Mouse (Mus musculus) gastrocnemius, postnatal 14 days (tissue): Measurements from ENCODE around the gene Sesn1. TPM values are rescaled to one million over a fixed set of nuclear protein-coding genes. Genes with fewer than 3 reads are reported as not detected.
"Not testable (repeated sequence)": the region's sequence is repeated elsewhere in the genome, so short reads cannot be mapped to it uniquely, and the experiment has no call there.

Source experiments
- DNase-seq: peaks from one replicate; pipeline ENCODE4 v3.0.0; 2021; ENCODE audit warnings: mixed read lengths
- intact Hi-C: fragments of 180-260 bp; cut with DNase I; formaldehyde crosslinking; loops from one replicate; pipeline ENCODE4 v1.15.1; 2025; ENCODE audit warnings: low total_unique reads
- total RNA-seq, 2 experiments: library from RNA; stranded (reverse); gene quantifications; 2 replicates each; pipeline ENCODE4 v1.2.3; 2021

Sesn1 gene
- total RNA-seq, 2 experiments from 2014 or later = 22.9 to 35.2 TPM

DNA sequence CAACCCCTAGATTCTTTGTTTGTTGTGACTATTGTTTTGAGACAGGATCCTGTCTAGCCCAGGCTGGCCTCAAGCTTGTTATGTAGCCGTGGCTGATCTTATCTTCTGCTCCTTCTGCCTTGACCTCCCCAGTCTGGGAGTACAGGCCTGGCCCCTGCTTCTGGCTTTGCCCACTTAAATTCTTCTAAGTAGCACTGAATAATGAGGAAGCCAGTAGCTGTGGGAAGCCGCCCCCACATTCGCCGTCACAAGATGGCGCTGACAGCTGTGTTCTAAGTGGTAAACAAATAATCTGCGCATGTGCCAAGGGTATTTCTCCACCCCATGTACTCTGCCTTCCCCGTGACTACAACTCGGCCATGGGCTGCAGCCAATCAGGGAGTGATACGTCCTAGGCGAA lies 142.6 kb downstream of the Sesn1 start:
- intact Hi-C loops, DNase-seq: not testable (repeated sequence)

DNA sequence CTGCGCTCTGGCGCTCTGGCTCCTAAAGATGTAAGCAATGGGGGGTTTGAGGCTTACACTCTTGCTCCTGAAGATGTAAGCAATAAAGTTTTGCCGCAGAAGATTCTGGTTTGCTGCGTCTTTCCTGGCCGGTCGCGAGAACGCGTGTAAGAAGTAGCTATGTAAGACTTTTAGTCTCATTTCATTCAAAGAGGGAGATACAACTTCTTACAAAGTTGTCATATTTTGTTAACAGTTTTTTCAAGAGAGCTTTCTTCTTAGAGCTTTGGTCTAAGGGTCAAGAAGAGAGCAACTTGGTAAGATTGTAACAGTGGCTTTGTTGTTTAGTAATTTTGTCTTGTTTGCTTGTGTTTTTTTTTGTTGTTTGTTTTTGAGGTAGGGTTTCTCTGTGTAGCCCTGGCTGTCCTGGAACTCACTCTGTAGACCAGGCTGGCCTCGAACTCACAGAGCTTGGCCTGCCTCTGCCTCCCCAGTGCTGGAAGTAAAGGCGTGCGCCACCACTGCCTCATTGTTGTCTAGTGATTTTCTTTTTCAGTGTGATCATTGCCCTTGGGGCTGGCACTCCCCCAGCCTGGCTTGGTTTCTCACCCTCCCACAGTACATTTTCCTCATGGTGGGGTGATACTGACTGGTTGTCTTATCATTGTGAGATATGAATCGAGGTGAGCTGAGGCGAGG lies 143.3 kb downstream of the Sesn1 start:
- intact Hi-C loops = no loop called here
- no peak for DNase-seq

DNA sequence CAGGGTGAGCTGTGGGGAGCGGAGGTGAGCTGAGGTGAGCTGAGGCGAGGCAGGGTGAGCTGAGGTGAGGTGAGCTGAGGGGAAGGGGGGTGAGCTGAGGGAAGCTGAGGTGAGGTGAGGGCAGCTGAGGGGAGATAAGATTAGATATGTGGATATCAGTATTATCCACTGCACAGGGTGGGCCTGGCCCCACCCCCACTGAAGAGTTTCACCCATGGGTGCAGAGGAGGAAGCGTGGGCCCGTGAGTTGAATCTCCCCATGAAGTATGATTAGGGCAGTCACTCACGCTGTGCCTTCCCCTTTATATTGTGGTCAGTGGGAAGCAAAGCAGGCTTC lies 143.8 kb downstream of the Sesn1 start:
- no peak for DNase-seq
- intact Hi-C loops = no loop called here

DNA sequence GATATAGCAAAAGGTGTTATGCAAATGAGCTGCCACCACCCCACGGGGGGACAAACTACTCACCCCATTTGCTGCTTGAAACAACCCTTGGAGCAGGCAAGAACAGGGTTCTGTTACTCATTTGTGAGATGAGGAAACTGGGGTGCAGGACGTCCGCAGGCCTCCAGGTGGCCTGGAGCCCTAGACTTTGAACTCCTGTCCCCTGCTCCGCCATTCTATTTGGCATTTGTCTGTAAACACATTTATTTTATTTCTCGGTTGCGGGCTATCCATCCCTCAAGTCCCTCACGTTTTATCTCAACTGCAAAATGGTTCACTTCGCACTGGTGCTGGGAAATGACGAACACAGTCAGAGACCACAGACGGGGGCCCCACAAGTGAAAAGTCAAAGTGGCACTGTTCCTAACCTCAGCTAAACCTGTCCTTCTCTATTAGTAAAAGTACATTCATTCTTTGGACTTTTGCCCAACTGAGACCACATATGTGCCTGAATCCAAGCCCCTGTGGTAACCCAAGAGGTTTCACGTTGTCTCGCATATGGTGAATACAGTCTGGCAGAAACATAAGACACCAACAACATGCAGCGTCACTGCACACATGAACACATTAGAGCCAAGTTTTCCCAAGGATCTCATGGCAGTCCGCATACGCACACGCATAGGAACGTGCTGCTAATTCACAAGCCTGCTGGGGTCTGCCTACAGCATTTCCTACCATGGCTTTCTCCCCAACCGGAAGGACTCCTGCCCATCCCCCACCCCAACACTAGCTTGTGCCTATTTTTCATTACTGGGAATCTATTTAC lies 147.9 kb downstream of the Sesn1 start:
- DNase-seq = no peak
- intact Hi-C loops = no loop called here

Other genes with a start within 250 kb of the Sesn1 start
- gene Ccdc162, start 93.3 kb upstream of the Sesn1 start, total RNA-seq = under 1 TPM; 0.64 to 0.66 TPM
- 1 to 10 TPM; 2.7 TPM for gene Cep57l1, start 64 bp upstream of the Sesn1 start, total RNA-seq
- gene Armc2, start 208.5 kb downstream of the Sesn1 start, total RNA-seq = under 1 TPM; 0.29 to 0.47 TPM